Mouse (Mus musculus): Measurements from ENCODE around the gene Ajm1.

- TF ChIP-seq POLR2A (IDR thresholded peaks at IDR 0.05; ENCODE audit: borderline replicate concordance, insufficient read depth, low read length) (no peak), CTCF (IDR thresholded peaks at IDR 0.05; ENCODE audit: borderline replicate concordance, insufficient read depth, low read depth, low read length) (no peak)
Observed at GRCm38 (mm10) chr2:25608671-25609070, 27.1 kb upstream of the Ajm1 start.

Measured in cerebellum, adult 2 months (tissue).